Mouse (Mus musculus) adrenal gland, adult 8-10 months (tissue): ENCODE data around the gene Cd200. TPM values are rescaled to one million over a fixed set of nuclear protein-coding genes. Genes with fewer than 3 reads are reported as not detected.

Source experiments
- DNase-seq: peaks from one replicate; pipeline ENCODE4 v3.0.0; 2022
- total RNA-seq, 4 experiments: library from RNA; stranded (reverse); gene quantifications; 2 replicates each; pipeline ENCODE4 v1.2.4; 2022

The Cd200 gene
- total RNA-seq, 4 experiments from 2014 or later, result 58.6 to 115 (median 74.8) TPM

- no peak for DNase-seq
These were observed 74.5 kb downstream of the Cd200 start for GRCm38 (mm10) chr16:45334376-45334765.

GRCm38 (mm10) chr16:45333678-45334375, 75.0 kb downstream of the Cd200 start:
- DNase-seq, result no peak

- no peak for DNase-seq
These were observed 76.3 kb downstream of the Cd200 start for GRCm38 (mm10) chr16:45332591-45332990.

Other genes starting within 250 kb of the Cd200 start
- under 1 TPM; 0.52 to 0.97 (median 0.67) TPM for gene Btla, start 184.7 kb downstream of the Cd200 start, total RNA-seq
- gene Gm609, start 83.9 kb upstream of the Cd200 start, total RNA-seq, result under 1 TPM in 3 of 4 experiments, not detected in 1; 0.21 to 0.28 (median 0.24) TPM
- not detected for gene Gm17783, start 123.0 kb upstream of the Cd200 start, total RNA-seq
- not detected for gene Slc9c1, start 126.3 kb upstream of the Cd200 start, total RNA-seq
- gene Gcsam, start 201.3 kb upstream of the Cd200 start, total RNA-seq, result under 1 TPM; 0.07 to 0.32 (median 0.21) TPM
- under 1 TPM; 0.14 to 0.65 (median 0.35) TPM for gene BC016579, start 245.0 kb upstream of the Cd200 start, total RNA-seq